Mouse (Mus musculus) thymus, adult 2 months (tissue): Measurements from ENCODE around the gene Hoxd10. TPM values are rescaled to one million over a fixed set of nuclear protein-coding genes. Genes with fewer than 3 reads are reported as not detected.

ENCODE experiments used
- DNase-seq: peaks from one replicate; pipeline ENCODE4 v3.0.0; 2021
- H3K27ac ChIP-seq: fragments of 200-500 bp; 2 replicates; pipeline ENCODE4 v1.5.1; 2012; ENCODE audit warnings: low read length, control low read depth; ENCODE audit not compliant: control insufficient read depth, insufficient read depth
- H3K27me3 ChIP-seq: fragments of 200-500 bp; 2 replicates; pipeline ENCODE4 v1.6.1; 2012; ENCODE audit warnings: mild to moderate bottlenecking, low read length, moderate library complexity, mixed read lengths; ENCODE audit not compliant: control insufficient read depth, insufficient read depth
- H3K36me3 ChIP-seq: fragments of 200-500 bp; 2 replicates; pipeline ENCODE4 v1.6.1; 2012; ENCODE audit warnings: mild to moderate bottlenecking, low read length, moderate library complexity; ENCODE audit not compliant: control insufficient read depth, insufficient read depth
- H3K4me1 ChIP-seq: fragments of 200-500 bp; replicated peaks from 2 replicates; pipeline ENCODE4 v1.6.1; 2012; ENCODE audit warnings: low read length; ENCODE audit not compliant: control insufficient read depth, insufficient read depth
- H3K4me3 ChIP-seq: fragments of 200-500 bp; 2 replicates; pipeline ENCODE4 v1.5.1; 2012; ENCODE audit warnings: mild to moderate bottlenecking, low read length, control low read depth, moderate library complexity; ENCODE audit not compliant: control insufficient read depth, insufficient read depth
- CTCF ChIP-seq: fragments of 200-500 bp; IDR thresholded peaks from 2 replicates; pipeline ENCODE4 v1.5.1; 2012; ENCODE audit warnings: mild to moderate bottlenecking, control low read depth, low read length, moderate library complexity, borderline replicate concordance; ENCODE audit not compliant: control insufficient read depth, poor library complexity, insufficient read depth; ENCODE audit errors: extremely low read depth
- POLR2A ChIP-seq: fragments of 200-500 bp; IDR thresholded peaks from 2 replicates; pipeline ENCODE4 v1.6.1; 2012; ENCODE audit warnings: mild to moderate bottlenecking, low read length, control low read depth, moderate library complexity; ENCODE audit not compliant: control insufficient read depth, poor library complexity, insufficient read depth; ENCODE audit errors: extremely low read depth
- WGBS: fragments of 180-500 bp; shearing (Covaris S2); methylation state at CpG from one replicate; pipeline ENCODE4 v1.1.7; 2018; 5-methylcytosine and 5-hydroxymethylcytosine counted together
- polyA plus RNA-seq: library from polyadenylated mRNA; depleted of rRNA; stranded (reverse); fragments of >200 nt; gene quantifications from 2 replicates; pipeline ENCODE4 v1.2.3, GENCODE M21; 2012

Hoxd10 gene
- polyA plus RNA-seq, 1 experiment: not detected

- no peak overlapping the region for H3K27ac ChIP-seq
- 8% methylated on average over 31 of the region's 31 CpGs for WGBS
- no peaks in the 10 kb centered on the region for H3K4me1 ChIP-seq
- DNase-seq: no peak
- no peaks in the 10 kb centered on the region for H3K36me3 ChIP-seq
- no peak for TF ChIP-seq CTCF
- peaks cover 34% of the 10 kb centered on the region for H3K27me3 ChIP-seq
- no peak overlapping the region for H3K4me3 ChIP-seq
These were observed 3.8 kb upstream of the Hoxd10 start for GRCm38 (mm10) chr2:74687698-74688555.

- H3K27ac ChIP-seq: no peak overlapping the region
- H3K27me3 ChIP-seq: peaks cover 34% of the 10 kb centered on the region
- 8% methylated on average over 12 of the region's 12 CpGs for WGBS
- no peaks in the 10 kb centered on the region for H3K4me1 ChIP-seq
- H3K4me3 ChIP-seq: no peak overlapping the region
- DNase-seq: no peak
- TF ChIP-seq POLR2A (no peak), CTCF (no peak)
- H3K36me3 ChIP-seq: no peaks in the 10 kb centered on the region
These were observed 2.7 kb upstream of the Hoxd10 start for GRCm38 (mm10) chr2:74688795-74689573.

GRCm38 (mm10) chr2:74689574-74690337, 2.0 kb upstream of the Hoxd10 start:
- no peak for DNase-seq
- peaks cover 37% of the 10 kb centered on the region for H3K27me3 ChIP-seq
- WGBS: 3% methylated on average over 24 of the region's 24 CpGs

GRCm38 (mm10) chr2:74690338-74690716, 1.4 kb upstream of the Hoxd10 start:
- no peaks in the 10 kb centered on the region for H3K36me3 ChIP-seq
- DNase-seq: no peak
- TF ChIP-seq CTCF: no peak
- TF ChIP-seq POLR2A: no peak
- WGBS: 10% methylated on average over 8 of the region's 8 CpGs
- peaks cover 39% of the 10 kb centered on the region for H3K27me3 ChIP-seq
- H3K4me3 ChIP-seq: no peak overlapping the region
- no peaks in the 10 kb centered on the region for H3K4me1 ChIP-seq
- no peak overlapping the region for H3K27ac ChIP-seq

More at GRCm38 (mm10) chr2:74689574-74690337, 2.0 kb upstream of the Hoxd10 start:
- Histone ChIP-seq H3K36me3 (no peaks in the 10 kb centered on the region), H3K4me1 (no peaks in the 10 kb centered on the region), H3K4me3 (no peak overlapping the region), H3K27ac (no peak overlapping the region)
- TF ChIP-seq CTCF (no peak), POLR2A (no peak)

DNA sequence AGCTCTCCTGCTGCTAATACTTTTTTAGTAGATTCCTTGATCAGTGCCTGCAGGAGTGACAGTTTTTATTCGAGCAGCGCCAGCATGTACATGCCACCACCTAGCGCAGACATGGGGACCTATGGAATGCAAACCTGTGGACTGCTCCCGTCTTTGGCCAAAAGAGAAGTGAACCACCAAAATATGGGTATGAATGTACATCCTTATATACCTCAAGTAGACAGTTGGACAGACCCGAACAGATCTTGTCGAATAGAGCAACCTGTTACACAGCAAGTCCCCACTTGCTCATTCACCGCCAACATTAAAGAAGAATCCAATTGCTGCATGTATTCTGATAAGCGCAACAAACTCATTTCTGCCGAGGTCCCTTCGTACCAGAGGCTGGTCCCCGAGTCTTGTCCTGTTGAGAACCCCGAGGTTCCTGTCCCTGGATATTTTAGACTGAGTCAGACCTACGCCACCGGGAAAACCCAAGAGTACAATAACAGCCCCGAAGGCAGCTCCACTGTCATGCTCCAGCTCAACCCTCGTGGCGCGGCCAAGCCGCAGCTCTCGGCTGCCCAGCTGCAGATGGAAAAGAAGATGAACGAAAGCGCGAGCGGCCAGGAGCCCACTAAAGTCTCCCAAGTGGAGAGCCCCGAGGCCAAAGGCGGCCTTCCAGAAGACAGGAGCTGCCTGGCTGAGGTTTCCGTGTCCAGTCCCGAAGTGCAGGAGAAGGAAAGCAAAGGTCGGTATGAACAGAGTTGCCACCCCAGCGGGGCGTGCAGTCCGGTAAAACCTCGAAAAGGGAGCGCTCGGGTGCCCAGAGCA, 477 bp downstream of the Hoxd10 start:
- peaks cover 41% of the 10 kb centered on the region for H3K27me3 ChIP-seq
- no peaks in the 10 kb centered on the region for H3K4me1 ChIP-seq
- no peak for DNase-seq
- H3K27ac ChIP-seq: no peak overlapping the region
- WGBS: 9% methylated on average over 35 of the region's 35 CpGs
- H3K4me3 ChIP-seq: no peak overlapping the region
- no peak for TF ChIP-seq CTCF
- TF ChIP-seq POLR2A: no peak
- H3K36me3 ChIP-seq: no peaks in the 10 kb centered on the region
